8 mouse cellular contexts compared by ENCODE assay signal in the genomic region with DNA sequence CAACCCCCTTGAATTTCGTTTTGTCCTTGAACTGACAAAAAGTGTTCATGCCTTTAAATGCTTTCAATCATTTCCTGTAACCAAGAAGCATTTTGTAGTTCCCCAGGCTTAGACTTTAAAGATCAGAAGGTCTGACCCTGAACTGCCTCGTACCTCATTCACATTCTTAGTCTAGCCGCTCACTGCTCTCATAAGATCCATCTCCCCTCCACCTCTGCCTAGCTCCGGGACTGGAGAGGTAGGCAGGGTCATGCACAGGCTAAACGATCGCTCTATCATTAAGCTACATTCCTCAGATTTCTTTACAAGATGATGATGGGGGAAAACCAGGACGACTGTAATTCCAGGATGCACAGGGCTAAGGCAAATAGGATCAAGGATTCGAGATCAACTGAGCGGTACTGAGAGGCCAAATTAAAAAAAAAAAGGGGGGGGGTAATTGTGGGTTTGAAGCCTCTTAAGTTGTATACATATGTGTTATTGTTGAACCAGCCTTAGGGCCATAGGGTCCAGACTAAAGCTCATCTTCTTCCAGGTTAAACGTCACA. TPM values are rescaled to one million over a fixed set of nuclear protein-coding genes. Genes with fewer than 3 reads are reported as not detected.
DNase-seq lines count a peak whose midpoint lies in the region; ATAC-seq and TF ChIP-seq lines count a peak whose summit lies in the region.

No protein-coding gene starts in this region.

- ATAC-seq in lung, embryonic 16.5 days (ENCODE audit: low read depth): no peak
- ATAC-seq in forebrain, postnatal 0 days: no peak
- ATAC-seq in limb, embryonic 12.5 days (ENCODE audit: insufficient number of reproducible peaks, insufficient read depth, low FRiP score, low TSS enrichment, low read depth): peak; percentile 29

- peaks cover 16% of the 10 kb centered on the region for H3K4me1 ChIP-seq in lung, embryonic 16.5 days (replicated peaks; ENCODE audit: control insufficient read depth, insufficient read depth, low read length)
- peaks cover 14% of the 10 kb centered on the region for H3K4me1 ChIP-seq in forebrain, postnatal 0 days (ENCODE audit: insufficient read depth)
- H3K4me1 ChIP-seq in limb, embryonic 12.5 days (replicated peaks): peaks cover 13% of the 10 kb centered on the region

- H3K4me2 ChIP-seq in lung, embryonic 16.5 days (ENCODE audit: low read depth, low read length): peak overlapping the region; percentile 81
- H3K4me2 ChIP-seq in forebrain, postnatal 0 days (ENCODE audit: low read depth): peak overlapping the region; percentile 57
- peak overlapping the region; percentile 58 for H3K4me2 ChIP-seq in limb, embryonic 12.5 days

- H3K9ac ChIP-seq in lung, embryonic 16.5 days (ENCODE audit: low read length): peak overlapping the region; percentile 98
- peak overlapping the region; percentile 95 for H3K9ac ChIP-seq in forebrain, postnatal 0 days
- H3K9ac ChIP-seq in limb, embryonic 12.5 days (replicated peaks): peak overlapping the region; percentile 99

- WGBS in lung, embryonic 16.5 days: 4% methylated on average over 10 of the region's 10 CpGs
- WGBS in forebrain, postnatal 0 days: 9% methylated on average over 10 of the region's 10 CpGs
- WGBS in limb, embryonic 12.5 days: 13% methylated on average over 10 of the region's 10 CpGs

- DNase-seq in lung, adult 18-20 months: no peak
- peak; percentile 24 for DNase-seq in brain, embryonic 18.5 days (ENCODE audit: low read depth, low spot score)
- no peak for DNase-seq in forebrain, postnatal 0 days
- DNase-seq in skeletal muscle tissue, adult 2 months (ENCODE audit: low read depth, low spot score): peak; percentile 11
- DNase-seq in urinary bladder, adult 18-20 months (ENCODE audit: low spot score in 2 of 2): no peak
- no peak for DNase-seq in layer of hippocampus, postnatal 25 days (ENCODE audit: extremely low spot score in 1 of 2, low spot score in 1 of 2)

- H3K27me3 ChIP-seq in lung, embryonic 16.5 days (ENCODE audit: control insufficient read depth, insufficient read depth, low read depth, low read length): no peaks in the 10 kb centered on the region
- H3K27me3 ChIP-seq in forebrain, postnatal 0 days (ENCODE audit: insufficient read depth, low read length): no peaks in the 10 kb centered on the region
- no peaks in the 10 kb centered on the region for H3K27me3 ChIP-seq in limb, embryonic 12.5 days

- H3K36me3 ChIP-seq in lung, embryonic 16.5 days (ENCODE audit: control insufficient read depth, insufficient read depth, low read length): peaks cover 15% of the 10 kb centered on the region
- peaks cover 9% of the 10 kb centered on the region; the same call in 1 of the 2 replicates for H3K36me3 ChIP-seq in forebrain, postnatal 0 days (ENCODE audit: insufficient read depth)
- H3K36me3 ChIP-seq in limb, embryonic 12.5 days: peaks cover 22% of the 10 kb centered on the region

- TF ChIP-seq CTCF in forebrain, postnatal 0 days (IDR thresholded peaks at IDR 0.05; ENCODE audit: low read depth): no peak

- H3K4me3 ChIP-seq in lung, embryonic 16.5 days (ENCODE audit: low read length): peak overlapping the region; percentile 97
- H3K4me3 ChIP-seq in forebrain, postnatal 0 days (ENCODE audit: low read depth, low read length): peak overlapping the region; percentile 86
- peak overlapping the region; percentile 93 for H3K4me3 ChIP-seq in limb, embryonic 12.5 days (replicated peaks)

- peak overlapping the region; percentile 98 for H3K27ac ChIP-seq in lung, embryonic 16.5 days (ENCODE audit: low read length)
- peak overlapping the region; percentile 98 for H3K27ac ChIP-seq in forebrain, postnatal 0 days (ENCODE audit: low read depth, low read length)
- peak overlapping the region; percentile 98 for H3K27ac ChIP-seq in limb, embryonic 12.5 days

- H3K9me3 ChIP-seq in lung, embryonic 16.5 days (ENCODE audit: control insufficient read depth, low read length): no peaks in the 10 kb centered on the region
- H3K9me3 ChIP-seq in forebrain, postnatal 0 days (ENCODE audit: low read length): no peaks in the 10 kb centered on the region
- no peaks in the 10 kb centered on the region for H3K9me3 ChIP-seq in limb, embryonic 12.5 days

RNA-seq across cellular contexts. Expression of gene Fus, which starts 0.8 kb away (rescaled TPM):
- polyA plus RNA-seq in lung, embryonic 16.5 days (2015; fragmentation: Nextera tagmentation; extraction: Ambion mirVana): 299 and 328 TPM in 2 replicates
- total RNA-seq in forebrain, postnatal 0 days (2014; rRNA removed): 30.2 and 51.0 TPM in 2 replicates
- polyA plus RNA-seq in forebrain, postnatal 0 days (2015; fragmentation: Nextera tagmentation; extraction: Ambion mirVana): 221 and 323 TPM in 2 replicates
- polyA plus RNA-seq in limb, embryonic 12.5 days (2016; fragmentation: Nextera tagmentation; extraction: Ambion mirVana): 597 and 605 TPM in 2 replicates
- total RNA-seq in layer of hippocampus, postnatal 25 days (2021): 100 to 1,000 TPM; 270 to 376 TPM

RNA-seq across cellular contexts. Expression of gene Prss36, which starts 19.9 kb away (rescaled TPM):
- polyA plus RNA-seq in lung, embryonic 16.5 days (2015; fragmentation: Nextera tagmentation; extraction: Ambion mirVana): 12.3 and 12.4 TPM in 2 replicates
- total RNA-seq in forebrain, postnatal 0 days (2014; rRNA removed): 6.4 and 18.4 TPM in 2 replicates
- polyA plus RNA-seq in forebrain, postnatal 0 days (2015; fragmentation: Nextera tagmentation; extraction: Ambion mirVana): 15.6 and 18.3 TPM in 2 replicates
- polyA plus RNA-seq in limb, embryonic 12.5 days (2016; fragmentation: Nextera tagmentation; extraction: Ambion mirVana): 9.6 and 10.7 TPM in 2 replicates
- total RNA-seq in layer of hippocampus, postnatal 25 days (2021): 10 to 100 TPM; 10.6 to 13.5 TPM

RNA-seq across cellular contexts. Expression of gene Pycard, which starts 27.2 kb away (rescaled TPM):
- 37.6 and 51.2 TPM in 2 replicates for polyA plus RNA-seq in lung, embryonic 16.5 days (2015; fragmentation: Nextera tagmentation; extraction: Ambion mirVana)
- 8.1 and 12.1 TPM in 2 replicates for total RNA-seq in forebrain, postnatal 0 days (2014; rRNA removed)
- polyA plus RNA-seq in forebrain, postnatal 0 days (2015; fragmentation: Nextera tagmentation; extraction: Ambion mirVana): 7.4 and 8.5 TPM in 2 replicates
- 9.2 and 10.5 TPM in 2 replicates for polyA plus RNA-seq in limb, embryonic 12.5 days (2016; fragmentation: Nextera tagmentation; extraction: Ambion mirVana)
- 1 to 10 TPM; 1.4 to 3.4 TPM for total RNA-seq in layer of hippocampus, postnatal 25 days (2021)

RNA-seq across cellular contexts. Expression of gene Prss8, which starts 36.5 kb away (rescaled TPM):
- polyA plus RNA-seq in lung, embryonic 16.5 days (2015; fragmentation: Nextera tagmentation; extraction: Ambion mirVana): 101 and 108 TPM in 2 replicates
- total RNA-seq in forebrain, postnatal 0 days (2014; rRNA removed): 0.38 and 1.1 TPM in 2 replicates
- polyA plus RNA-seq in forebrain, postnatal 0 days (2015; fragmentation: Nextera tagmentation; extraction: Ambion mirVana): 0.92 and 1.5 TPM in 2 replicates
- 5.0 TPM in 2 replicates for polyA plus RNA-seq in limb, embryonic 12.5 days (2016; fragmentation: Nextera tagmentation; extraction: Ambion mirVana)
- under 1 TPM; 0.35 to 0.52 TPM for total RNA-seq in layer of hippocampus, postnatal 25 days (2021)

RNA-seq across cellular contexts. Expression of gene Trim72, which starts 37.3 kb away (rescaled TPM):
- polyA plus RNA-seq in lung, embryonic 16.5 days (2015; fragmentation: Nextera tagmentation; extraction: Ambion mirVana): 0.28 and 0.63 TPM in 2 replicates
- 0.15 and 0.43 TPM in 2 replicates for total RNA-seq in forebrain, postnatal 0 days (2014; rRNA removed)
- polyA plus RNA-seq in forebrain, postnatal 0 days (2015; fragmentation: Nextera tagmentation; extraction: Ambion mirVana): not detected in 2 replicates
- polyA plus RNA-seq in limb, embryonic 12.5 days (2016; fragmentation: Nextera tagmentation; extraction: Ambion mirVana): 0.23 and 0.61 TPM in 2 replicates
- total RNA-seq in layer of hippocampus, postnatal 25 days (2021): under 1 TPM; 0.21 to 0.25 TPM

Comparison
In these comparisons a context has a peak if more than half of its experiments do, and no peak if none do; other contexts are left out.
1. DNase-seq: peak in brain, embryonic 18.5 days (single experiment) and skeletal muscle tissue, adult 2 months (single experiment); none in lung, adult 18-20 months (0 of 2), forebrain, postnatal 0 days (single experiment), urinary bladder, adult 18-20 months (0 of 2) and layer of hippocampus, postnatal 25 days (0 of 2).
2. Peak in every context shown above with its lines, with median percentiles within 50 percentile points of each other: H3K27ac ChIP-seq, H3K4me2 ChIP-seq, H3K4me3 ChIP-seq and H3K9ac ChIP-seq.